Mouse (Mus musculus): ENCODE measurements around the gene Nagpa.

GRCm38 (mm10) chr16:5155014-5155413, 48.8 kb downstream of the Nagpa start:
- no peak for TF ChIP-seq CTCF (IDR thresholded peaks at IDR 0.05; ENCODE audit: extremely low read depth, insufficient read length, insufficient replicate concordance, low read depth, low read length)
- no peak for TF ChIP-seq POLR2A (IDR thresholded peaks at IDR 0.05; ENCODE audit: low read depth, low read length)
